Mouse (Mus musculus): ENCODE results near the gene 6430548M08Rik.

GRCm38 (mm10) chr8:120075347-120075746 is 38.6 kb upstream of the 6430548M08Rik start:
- TF ChIP-seq GATA1 (IDR thresholded peaks at IDR 0.05; ENCODE audit: borderline replicate concordance, low read length): no peak
- TF ChIP-seq FLI1 (IDR thresholded peaks at IDR 0.05; ENCODE audit: low read length): no peak
